Mouse (Mus musculus) activated CD4-positive, CD25-positive, alpha-beta regulatory T cell (primary cell): Measurements from ENCODE around the gene Vars. TPM values are rescaled to one million over a fixed set of nuclear protein-coding genes. Genes with fewer than 3 reads are reported as not detected.

Source experiments
- polyA plus RNA-seq, 2 experiments: library from polyadenylated mRNA; unstranded; fragments of 100-300 nt; shearing (Covaris generic); gene quantifications; one replicate each; pipeline ENCODE4 v1.2.1; 2017

The Vars gene
- polyA plus RNA-seq, result 100 to 1,000 TPM; 126 to 153 TPM

GRCm38 (mm10) chr17:35000717-35001451, at the start of gene Vars:
TSS of gene Vars (plus strand) at chr17:35000987.

GRCm38 (mm10) chr17:34959130-34959778, 41.5 kb upstream of the Vars start, which contains the start of gene Hspa1b:
TSS of gene Hspa1b (minus strand) at chr17:34959238.

GRCm38 (mm10) chr17:34969822-34970221, 31.0 kb upstream of the Vars start, which contains the start of gene Gm20481:
TSS of gene Gm20481 (plus strand) at chr17:34969912.

GRCm38 (mm10) chr17:34972069-34972749, 28.6 kb upstream of the Vars start, which contains the start of the genes Hspa1a and Hspa1l:
TSS of gene Hspa1a (minus strand) at chr17:34972156.
TSS of gene Hspa1l (plus strand) at chr17:34972703.

GRCm38 (mm10) chr17:34981690-34982180, 19.1 kb upstream of the Vars start, which contains the start of gene Lsm2:
TSS of gene Lsm2 (plus strand) at chr17:34981862.

GRCm38 (mm10) chr17:35016376-35016775, 15.6 kb downstream of the Vars start, which contains the start of gene Vwa7:
TSS of gene Vwa7 (plus strand) at chr17:35016579.

GRCm38 (mm10) chr17:35027277-35028068, 26.7 kb downstream of the Vars start, which contains the start of gene Sapcd1:
TSS of gene Sapcd1 (minus strand) at chr17:35028016.

GRCm38 (mm10) chr17:35046681-35047455, 46.1 kb downstream of the Vars start, which contains the start of gene Msh5:
TSS of gene Msh5 (minus strand) at chr17:35046745.

GRCm38 (mm10) chr17:35049561-35050016, 48.8 kb downstream of the Vars start, which contains the start of gene Clic1:
TSS of gene Clic1 (plus strand) at chr17:35049966.

GRCm38 (mm10) chr17:35058911-35059892, 58.4 kb downstream of the Vars start, which contains the start of gene Ddah2:
TSS of gene Ddah2 (plus strand) at chr17:35059035.

GRCm38 (mm10) chr17:35064951-35065947, 64.5 kb downstream of the Vars start, which contains the start of gene Ly6g6c:
TSS of gene Ly6g6c (plus strand) at chr17:35065388.

Other genes with a start within 250 kb of the Vars start
- not detected for gene Cyp21a1, start 196.4 kb upstream of the Vars start, polyA plus RNA-seq
- 10 to 100 TPM; 37.4 to 47.4 TPM for gene Stk19, start 164.0 kb upstream of the Vars start, polyA plus RNA-seq
- gene Dxo, start 164.0 kb upstream of the Vars start, polyA plus RNA-seq, result 10 to 100 TPM; 47.0 to 49.6 TPM
- gene Skiv2l, start 150.8 kb upstream of the Vars start, polyA plus RNA-seq, result 100 to 1,000 TPM in 1 of 2 experiments, 10 to 100 TPM in 1; 81.8 to 107 TPM
- gene Nelfe, start 150.6 kb upstream of the Vars start, polyA plus RNA-seq, result 10 to 100 TPM; 37.9 to 46.0 TPM
- gene Cfb, start 138.5 kb upstream of the Vars start, polyA plus RNA-seq, result 1 to 10 TPM; 1.8 to 8.9 TPM
- gene Zbtb12, start 121.5 kb upstream of the Vars start, polyA plus RNA-seq, result under 1 TPM; 0.16 to 0.74 TPM
- not detected for gene Gm20547, start 118.9 kb upstream of the Vars start, polyA plus RNA-seq
- 1 to 10 TPM; 1.6 to 4.0 TPM for gene C2, start 102.7 kb upstream of the Vars start, polyA plus RNA-seq
- 10 to 100 TPM; 60.3 to 72.7 TPM for gene Ehmt2, start 102.5 kb upstream of the Vars start, polyA plus RNA-seq
- not detected for gene Slc44a4, start 86.5 kb upstream of the Vars start, polyA plus RNA-seq
- 10 to 100 TPM; 55.1 to 60.0 TPM for gene Neu1, start 69.7 kb upstream of the Vars start, polyA plus RNA-seq
- 10 to 100 TPM in 1 of 2 experiments, under 1 TPM in 1; 0.70 to 78.1 TPM for gene Hspa1b, start 41.7 kb upstream of the Vars start, polyA plus RNA-seq
- 1 to 10 TPM in 1 of 2 experiments, not detected in 1; 2.5 TPM for gene Gm20481, start 31.1 kb upstream of the Vars start, polyA plus RNA-seq
- 10 to 100 TPM in 1 of 2 experiments, not detected in 1; 18.3 TPM for gene Hspa1a, start 28.8 kb upstream of the Vars start, polyA plus RNA-seq
- gene Hspa1l, start 28.3 kb upstream of the Vars start, polyA plus RNA-seq, result under 1 TPM; 0.27 to 0.50 TPM
- 10 to 100 TPM; 79.0 to 93.1 TPM for gene Lsm2, start 19.1 kb upstream of the Vars start, polyA plus RNA-seq
- under 1 TPM in 1 of 2 experiments, not detected in 1; 0.52 TPM for gene Vwa7, start 15.6 kb downstream of the Vars start, polyA plus RNA-seq
- under 1 TPM; 0.36 to 0.48 TPM for gene Sapcd1, start 27.0 kb downstream of the Vars start, polyA plus RNA-seq
- 1 to 10 TPM in 1 of 2 experiments, under 1 TPM in 1; 0.87 to 2.6 TPM for gene Msh5, start 45.8 kb downstream of the Vars start, polyA plus RNA-seq
- gene Clic1, start 49.0 kb downstream of the Vars start, polyA plus RNA-seq, result 100 to 1,000 TPM; 647 to 661 TPM
- gene Ddah2, start 58.0 kb downstream of the Vars start, polyA plus RNA-seq, result 1 to 10 TPM in 1 of 2 experiments, under 1 TPM in 1; 0.83 to 2.7 TPM
- gene Ly6g6c, start 64.4 kb downstream of the Vars start, polyA plus RNA-seq, result not detected
- not detected for gene Mpig6b, start 65.2 kb downstream of the Vars start, polyA plus RNA-seq
- under 1 TPM in 1 of 2 experiments, not detected in 1; 0.15 TPM for gene Ly6g6e, start 75.9 kb downstream of the Vars start, polyA plus RNA-seq
- gene Ly6g6d, start 77.1 kb downstream of the Vars start, polyA plus RNA-seq, result not detected
- under 1 TPM in 1 of 2 experiments, not detected in 1; 0.26 TPM for gene Ly6g6f, start 84.6 kb downstream of the Vars start, polyA plus RNA-seq
- 10 to 100 TPM; 59.7 to 60.5 TPM for gene Abhd16a, start 88.3 kb downstream of the Vars start, polyA plus RNA-seq
- gene Ly6g5c, start 107.3 kb downstream of the Vars start, polyA plus RNA-seq, result under 1 TPM in 1 of 2 experiments, not detected in 1; 0.36 TPM
- gene Ly6g5b, start 114.4 kb downstream of the Vars start, polyA plus RNA-seq, result 1 to 10 TPM; 3.4 to 9.5 TPM
- gene Gpank1, start 120.5 kb downstream of the Vars start, polyA plus RNA-seq, result 10 to 100 TPM; 53.8 to 59.4 TPM
- 100 to 1,000 TPM; 351 to 388 TPM for gene Csnk2b, start 121.1 kb downstream of the Vars start, polyA plus RNA-seq
- 1 to 10 TPM in 1 of 2 experiments, under 1 TPM in 1; 0.88 to 2.4 TPM for gene D17H6S53E, start 125.4 kb downstream of the Vars start, polyA plus RNA-seq
- gene Apom, start 131.1 kb downstream of the Vars start, polyA plus RNA-seq, result under 1 TPM; 0.28 to 0.37 TPM
- 10 to 100 TPM; 61.6 to 63.2 TPM for gene Bag6, start 134.2 kb downstream of the Vars start, polyA plus RNA-seq
- gene Prrc2a, start 163.9 kb downstream of the Vars start, polyA plus RNA-seq, result 10 to 100 TPM; 33.4 to 33.5 TPM
- gene Aif1, start 175.1 kb downstream of the Vars start, polyA plus RNA-seq, result 10 to 100 TPM in 1 of 2 experiments, 1 to 10 TPM in 1; 5.5 to 18.3 TPM
- 10 to 100 TPM in 1 of 2 experiments, 1 to 10 TPM in 1; 8.9 to 14.6 TPM for gene Lst1, start 187.5 kb downstream of the Vars start, polyA plus RNA-seq
- gene Ltb, start 193.5 kb downstream of the Vars start, polyA plus RNA-seq, result 1,000 to 10,000 TPM; 1,461 to 1,672 TPM
- 10 to 100 TPM; 27.9 to 30.5 TPM for gene Tnf, start 201.0 kb downstream of the Vars start, polyA plus RNA-seq
- gene Lta, start 204.4 kb downstream of the Vars start, polyA plus RNA-seq, result 100 to 1,000 TPM in 1 of 2 experiments, 10 to 100 TPM in 1; 94.1 to 110 TPM
- gene Gm16181, start 219.8 kb downstream of the Vars start, polyA plus RNA-seq, result 1 to 10 TPM in 1 of 2 experiments, not detected in 1; 1.2 TPM
- 1 to 10 TPM; 4.2 to 9.7 TPM for gene Atp6v1g2, start 232.7 kb downstream of the Vars start, polyA plus RNA-seq
- gene Nfkbil1, start 234.8 kb downstream of the Vars start, polyA plus RNA-seq, result 10 to 100 TPM; 20.6 to 22.5 TPM
- 100 to 1,000 TPM; 227 to 243 TPM for gene Ddx39b, start 240.8 kb downstream of the Vars start, polyA plus RNA-seq